Mouse (Mus musculus) heart, embryonic 14.5 days (tissue): ENCODE data around the gene Dstn. TPM values are rescaled to one million over a fixed set of nuclear protein-coding genes. Genes with fewer than 3 reads are reported as not detected.

ENCODE experiments used
- ATAC-seq: fragments of 200-750 bp; cut with Nextera tagmentation; 2 replicates; pipeline ENCODE4 v1.8.0; 2017; ENCODE audit warnings: low read depth, moderate TSS enrichment; ENCODE audit not compliant: insufficient number of reproducible peaks, insufficient read depth, low FRiP score
- H3K27ac ChIP-seq, 2 experiments: fragments of 200-500 bp in 1 of 2; fragments of 300-500 bp in 1 of 2; sonication (generic) in 1 of 2; replicated peaks in 1 of 2; 2 replicates each; pipeline ENCODE4 v1.5.1; 2012 to 2014; ENCODE audit warnings: low read depth in 2 of 2, low read length in 2 of 2, control low read depth in 1 of 2, mild to moderate bottlenecking in 1 of 2, mixed read lengths in 1 of 2; ENCODE audit not compliant: control insufficient read depth in 1 of 2, insufficient read depth in 1 of 2
- H3K27me3 ChIP-seq: fragments of 300-500 bp; sonication (generic); 2 replicates; pipeline ENCODE4 v1.6.1; 2014; ENCODE audit warnings: mild to moderate bottlenecking, low read length, control low read depth; ENCODE audit not compliant: control insufficient read depth, insufficient read depth
- H3K36me3 ChIP-seq: fragments of 300-500 bp; sonication (generic); 2 replicates; pipeline ENCODE4 v1.6.1; 2014; ENCODE audit warnings: mild to moderate bottlenecking, control low read depth, low read length, mixed read lengths; ENCODE audit not compliant: control insufficient read depth, insufficient read depth
- H3K4me1 ChIP-seq, 2 experiments: fragments of 200-500 bp in 1 of 2; fragments of 300-500 bp in 1 of 2; sonication (generic) in 1 of 2; 2 replicates each; pipeline ENCODE4 v1.6.1; 2012 to 2014; ENCODE audit warnings: low read length in 2 of 2, control low read depth in 1 of 2, mixed read lengths in 1 of 2; ENCODE audit not compliant: control insufficient read depth in 2 of 2, insufficient read depth in 2 of 2
- H3K4me2 ChIP-seq: fragments of 300-500 bp; sonication (generic); 2 replicates; pipeline ENCODE4 v1.6.1; 2014; ENCODE audit warnings: mild to moderate bottlenecking, low read length
- H3K4me3 ChIP-seq, 2 experiments: fragments of 200-500 bp in 1 of 2; fragments of 300-500 bp in 1 of 2; sonication (generic) in 1 of 2; 2 replicates each; pipeline ENCODE4 v1.5.1; 2012 to 2014; ENCODE audit warnings: low read length in 2 of 2, mild to moderate bottlenecking in 2 of 2, control low read depth in 1 of 2, low read depth in 1 of 2, moderate library complexity in 1 of 2; ENCODE audit not compliant: control insufficient read depth in 1 of 2, insufficient read depth in 1 of 2
- H3K9ac ChIP-seq: fragments of 300-500 bp; sonication (generic); 2 replicates; pipeline ENCODE4 v1.6.1; 2014; ENCODE audit warnings: mild to moderate bottlenecking, low read length
- H3K9me3 ChIP-seq: fragments of 300-500 bp; sonication (generic); 2 replicates; pipeline ENCODE4 v1.6.1; 2016; ENCODE audit warnings: low read length, control low read depth; ENCODE audit not compliant: control insufficient read depth
- WGBS: fragments of 180-500 bp; shearing (Covaris S2); extraction: QIAGEN DNeasy Blood & Tissue Kit; methylation state at CpG from one replicate; pipeline ENCODE4 v1.1.7; 2014; 5-methylcytosine and 5-hydroxymethylcytosine counted together
- polyA plus RNA-seq: library from polyadenylated mRNA; unstranded; fragments of >200 nt; fragmentation: Nextera tagmentation; extraction: Ambion mirVana; gene quantifications from 2 replicates; pipeline ENCODE4 v1.2.1, GENCODE M21; 2014

Dstn gene
- 1,027 and 1,036 TPM in 2 replicates for polyA plus RNA-seq

GRCm38 (mm10) chr2:143914760-143915599 lies at the start of gene Dstn:
Gene Dstn, plus strand, starts transcription at chr2:143915320.
- H3K9ac ChIP-seq, result peak within 1 kb of the TSS; percentile 99
- peak within 1 kb of the TSS; percentile 63 for H3K4me2 ChIP-seq
- WGBS, result under 1% methylated on average over 68 of the region's 71 CpGs
- H3K27me3 ChIP-seq, result no peaks in the 10 kb centered on the region
- H3K27ac ChIP-seq, result peak within 1 kb of the TSS; percentile 98 to 100
- H3K4me3 ChIP-seq, result peak within 1 kb of the TSS; percentile 93 to 94
- H3K36me3 ChIP-seq, result no peaks in the 10 kb centered on the region
- ATAC-seq, result peak; percentile 98
- H3K9me3 ChIP-seq, result no peaks in the 10 kb centered on the region
- peaks cover 5 to 30% of the 10 kb centered on the region in 2 experiments for H3K4me1 ChIP-seq

- ATAC-seq, result no peak
- Histone ChIP-seq H3K4me1 (peaks cover 18 to 32% of the 10 kb centered on the region in 2 experiments), H3K27ac (0 out of 4 replicates have a peak overlapping the region, but pooled peaks have one; percentile 9 to 12), H3K4me3 (no peak overlapping the region), H3K27me3 (no peaks in the 10 kb centered on the region), H3K9ac (no peak overlapping the region), H3K36me3 (no peaks in the 10 kb centered on the region), H3K4me2 (peak overlapping the region; percentile 38), H3K9me3 (no peaks in the 10 kb centered on the region)
- 3% methylated on average over 6 of the region's 6 CpGs for WGBS
Observed at GRCm38 (mm10) chr2:143867326-143867725, 47.8 kb upstream of the Dstn start.

DNA sequence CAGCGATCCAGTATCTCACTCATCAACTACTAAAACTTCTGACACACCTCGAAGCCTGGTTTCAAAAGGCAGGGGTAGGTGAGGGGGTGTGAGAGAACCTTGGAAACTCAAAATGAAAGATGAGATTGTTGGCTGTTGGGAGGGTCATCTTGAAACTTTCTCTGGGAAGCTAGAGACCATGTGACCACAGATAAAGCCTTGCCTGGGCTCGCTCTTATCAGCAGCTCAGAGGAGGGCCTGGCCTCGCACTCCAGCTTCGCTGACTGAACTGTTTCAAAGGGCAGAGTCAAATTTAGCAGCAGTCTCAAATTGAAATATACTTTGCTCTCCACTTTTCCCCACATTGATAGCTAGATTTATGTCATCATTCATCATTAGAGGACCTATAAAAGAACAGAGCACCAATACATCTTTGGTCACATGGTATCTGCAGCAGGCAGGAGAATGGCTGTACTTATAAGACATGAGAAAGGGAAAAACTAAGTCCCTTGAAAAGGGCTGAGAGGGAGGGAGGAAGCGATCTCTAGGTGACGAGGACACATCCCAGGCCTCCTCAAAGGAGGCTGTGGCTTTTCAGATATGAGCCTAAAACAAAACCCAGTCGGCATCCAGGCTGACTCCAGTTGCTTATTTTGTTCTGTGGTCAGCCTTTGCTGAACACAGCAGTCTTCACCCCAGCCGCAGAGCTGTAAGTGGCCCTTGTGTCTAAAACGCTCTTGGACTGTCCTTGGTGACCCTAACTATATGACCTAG lies 44.0 kb upstream of the Dstn start:
- Histone ChIP-seq H3K4me3 (peak overlapping the region in 1 of 2 experiments; percentile 2; a peak in 2 of 4 replicates), H3K27ac (peak overlapping the region; percentile 93 to 94), H3K36me3 (no peaks in the 10 kb centered on the region), H3K4me2 (peak overlapping the region; percentile 49), H3K9me3 (no peaks in the 10 kb centered on the region), H3K27me3 (no peaks in the 10 kb centered on the region), H3K9ac (peak overlapping the region; percentile 39), H3K4me1 (peaks cover 21 to 31% of the 10 kb centered on the region in 2 experiments)
- 5% methylated on average over 10 of the region's 10 CpGs for WGBS
- peak; percentile 87 for ATAC-seq

DNA sequence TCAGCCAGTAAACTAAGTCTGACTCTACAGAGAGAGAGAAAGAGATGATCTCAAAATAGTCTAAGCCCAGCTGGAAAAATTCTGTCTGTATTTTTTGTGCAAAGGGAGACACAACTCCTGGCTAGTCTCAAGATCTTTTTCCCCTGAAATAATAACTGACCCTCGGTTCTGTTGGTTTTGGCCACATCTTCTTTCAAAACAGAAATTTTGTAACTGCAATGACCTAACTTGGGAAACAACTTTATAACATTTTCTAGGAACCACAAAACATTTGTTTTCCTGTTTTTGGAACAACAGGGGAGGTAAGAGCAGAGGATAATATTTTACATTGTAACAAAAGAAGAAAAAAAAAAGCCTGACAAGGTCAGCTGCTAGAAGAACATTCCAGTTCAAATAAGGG lies 39.1 kb upstream of the Dstn start:
- Histone ChIP-seq H3K9me3 (no peaks in the 10 kb centered on the region), H3K27me3 (no peaks in the 10 kb centered on the region), H3K36me3 (no peaks in the 10 kb centered on the region), H3K4me2 (no peak overlapping the region), H3K9ac (no peak overlapping the region), H3K4me3 (no peak overlapping the region), H3K27ac (peak overlapping the region in 1 of 2 experiments; percentile 41; a peak in 1 of 4 replicates), H3K4me1 (peaks cover 23 to 32% of the 10 kb centered on the region in 2 experiments)
- WGBS, result 28% methylated on average over 1 of the region's 1 CpGs
- no peak for ATAC-seq

- no peaks in the 10 kb centered on the region for H3K27me3 ChIP-seq
- H3K4me2 ChIP-seq, result no peak overlapping the region
- no peaks in the 10 kb centered on the region for H3K9me3 ChIP-seq
- no peak for ATAC-seq
- H3K4me1 ChIP-seq, result peaks cover 14 to 21% of the 10 kb centered on the region in 2 experiments
- 67% methylated on average over 4 of the region's 4 CpGs for WGBS
- H3K27ac ChIP-seq, result peak overlapping the region in 1 of 2 experiments; percentile 41; a peak in 3 of 4 replicates
- no peak overlapping the region for H3K9ac ChIP-seq
- H3K4me3 ChIP-seq, result no peak overlapping the region
- H3K36me3 ChIP-seq, result no peaks in the 10 kb centered on the region
Observed at GRCm38 (mm10) chr2:143876929-143877632, 38.0 kb upstream of the Dstn start.

DNA sequence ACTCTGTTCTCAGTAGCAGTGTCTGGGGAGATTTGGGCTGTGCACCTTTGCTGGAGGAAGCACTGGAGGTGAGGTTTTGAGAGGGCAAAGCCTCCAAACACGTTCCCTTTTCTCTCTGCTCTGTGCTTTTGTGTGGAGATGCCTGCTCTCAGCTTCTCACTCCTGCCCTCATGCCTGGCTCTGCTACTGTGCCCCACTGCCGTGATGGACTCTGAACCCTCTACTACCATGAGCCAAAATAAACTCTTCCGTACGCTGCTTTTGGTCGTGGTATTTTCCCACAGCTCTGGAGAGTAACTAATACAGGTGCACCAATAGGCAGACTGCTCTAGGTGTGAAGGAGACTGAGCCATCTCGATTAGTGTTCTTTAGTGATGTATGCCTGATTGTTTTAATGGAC lies 35.8 kb upstream of the Dstn start:
- H3K9ac ChIP-seq, result no peak overlapping the region
- no peaks in the 10 kb centered on the region for H3K36me3 ChIP-seq
- H3K4me2 ChIP-seq, result no peak overlapping the region
- no peaks in the 10 kb centered on the region for H3K27me3 ChIP-seq
- no peak for ATAC-seq
- H3K4me1 ChIP-seq, result peaks cover 10 to 16% of the 10 kb centered on the region in 2 experiments
- H3K9me3 ChIP-seq, result no peaks in the 10 kb centered on the region
- H3K27ac ChIP-seq, result no peak overlapping the region
- WGBS, result 85% methylated on average over 6 of the region's 6 CpGs
- H3K4me3 ChIP-seq, result no peak overlapping the region

- H3K27ac ChIP-seq, result no peak overlapping the region
- no peak overlapping the region for H3K4me2 ChIP-seq
- no peaks in the 10 kb centered on the region for H3K9me3 ChIP-seq
- WGBS, result 84% methylated on average over 4 of the region's 4 CpGs
- H3K9ac ChIP-seq, result no peak overlapping the region
- no peaks in the 10 kb centered on the region for H3K27me3 ChIP-seq
- H3K4me3 ChIP-seq, result no peak overlapping the region
- H3K4me1 ChIP-seq, result peaks cover 8 to 9% of the 10 kb centered on the region in 2 experiments
- no peak for ATAC-seq
- no peaks in the 10 kb centered on the region for H3K36me3 ChIP-seq
Observed at GRCm38 (mm10) chr2:143882002-143882401, 33.1 kb upstream of the Dstn start.
